Mouse (Mus musculus) myocyte (in vitro differentiated cells): ENCODE data around the gene Zswim5. TPM values are rescaled to one million over a fixed set of nuclear protein-coding genes. Genes with fewer than 3 reads are reported as not detected.

ENCODE experiments used
- H3K27me3 ChIP-seq: one replicate; pipeline ENCODE4 v1.6.1; 2011; ENCODE audit not compliant: control insufficient read depth, insufficient read depth, insufficient read length
- H3K36me3 ChIP-seq: one replicate; pipeline ENCODE4 v1.6.1; 2011; ENCODE audit not compliant: control insufficient read depth, insufficient read depth
- H3K4me2 ChIP-seq: one replicate; pipeline ENCODE4 v1.6.1; 2011; ENCODE audit warnings: low read depth, control low read depth
- H3K4me3 ChIP-seq: one replicate; pipeline ENCODE4 v1.5.1; 2011; ENCODE audit warnings: mild to moderate bottlenecking, control low read depth, moderate library complexity
- H3K79me2 ChIP-seq: one replicate; pipeline ENCODE4 v1.6.1; 2011; ENCODE audit not compliant: control insufficient read depth, insufficient read depth
- H3ac ChIP-seq: one replicate; pipeline ENCODE4 v1.6.1; 2011; ENCODE audit not compliant: control insufficient read depth, insufficient read length
- CEBPB ChIP-seq: IDR thresholded peaks from 2 replicates; pipeline ENCODE4 v1.6.1; 2011; ENCODE audit warnings: mild to moderate bottlenecking, moderate library complexity; ENCODE audit not compliant: poor library complexity, insufficient read depth, severe bottlenecking
- E2F4 ChIP-seq: IDR thresholded peaks from one replicate; pipeline ENCODE4 v1.6.1; 2011; ENCODE audit warnings: mild to moderate bottlenecking, control low read depth, moderate library complexity; ENCODE audit not compliant: insufficient read depth
- MAX ChIP-seq: IDR thresholded peaks from one replicate; pipeline ENCODE4 v1.6.1; 2011; ENCODE audit warnings: low read depth, mild to moderate bottlenecking, control low read depth
- MYOD1 ChIP-seq, 3 experiments: IDR thresholded peaks; one replicate each; pipeline ENCODE4 v1.6.1; 2011; ENCODE audit warnings: control low read depth in 2 of 3, low read depth in 2 of 3, mild to moderate bottlenecking in 2 of 3, moderate library complexity in 1 of 3; ENCODE audit not compliant: insufficient read length in 2 of 3, control insufficient read depth in 1 of 3
- MYOG ChIP-seq, 3 experiments: IDR thresholded peaks; one replicate each; pipeline ENCODE4 v1.6.1; 2011; ENCODE audit warnings: control low read depth in 2 of 3, low read depth in 2 of 3, mild to moderate bottlenecking in 2 of 3; ENCODE audit not compliant: insufficient read length in 2 of 3, control insufficient read depth in 1 of 3, insufficient read depth in 1 of 3
- POLR2A ChIP-seq: IDR thresholded peaks from one replicate; pipeline ENCODE4 v1.6.1; 2011; ENCODE audit warnings: low read depth, mild to moderate bottlenecking, control low read depth, moderate library complexity; ENCODE audit not compliant: insufficient read length
- POLR2AphosphoS2 ChIP-seq: IDR thresholded peaks from one replicate; pipeline ENCODE4 v1.6.1; 2011; ENCODE audit warnings: low read depth, control low read depth; ENCODE audit not compliant: insufficient read length
- REST ChIP-seq: IDR thresholded peaks from one replicate; pipeline ENCODE4 v1.6.1; 2011; ENCODE audit warnings: mild to moderate bottlenecking, control low read depth, moderate library complexity; ENCODE audit not compliant: insufficient read depth, insufficient read length
- SRF ChIP-seq: IDR thresholded peaks from one replicate; pipeline ENCODE4 v1.6.1; 2011; ENCODE audit warnings: low read depth; ENCODE audit not compliant: control insufficient read depth, insufficient read length
- TCF12 ChIP-seq: IDR thresholded peaks from one replicate; pipeline ENCODE4 v1.6.1; 2011; ENCODE audit warnings: mild to moderate bottlenecking, control low read depth; ENCODE audit not compliant: poor library complexity, insufficient read depth, severe bottlenecking
- TCF3 ChIP-seq: IDR thresholded peaks from one replicate; pipeline ENCODE4 v1.6.1; 2011; ENCODE audit warnings: low read depth, control low read depth; ENCODE audit not compliant: insufficient read length
- USF1 ChIP-seq: IDR thresholded peaks from one replicate; pipeline ENCODE4 v1.6.1; 2011; ENCODE audit warnings: low read depth, mild to moderate bottlenecking, control low read depth, moderate library complexity
- polyA plus RNA-seq: library from polyadenylated mRNA; unstranded; fragments of >200 nt; fragmentation: generic; extraction: Trizol; gene quantifications from one replicate; pipeline ENCODE4 v1.2.1, GENCODE M21; 2012; ENCODE audit warnings: missing spikeins

Zswim5 gene
- polyA plus RNA-seq, 1 experiment: not detected

GRCm38 (mm10) chr4:116944055-116944454, 66.9 kb downstream of the Zswim5 start:
- no peak overlapping the region for H3ac ChIP-seq
- TF ChIP-seq E2F4 (no peak), MYOD1 (IDR thresholded peaks at IDR 0.05; ENCODE audit: control insufficient read depth in 1 of 3, insufficient read length in 2 of 3, low read depth in 2 of 3) (no peak), REST (no peak), POLR2A (no peak), MAX (no peak), POLR2AphosphoS2 (no peak), TCF12 (no peak), TCF3 (no peak), SRF (no peak), CEBPB (no peak), USF1 (no peak), MYOG (IDR thresholded peaks at IDR 0.05; ENCODE audit: control insufficient read depth in 1 of 3, insufficient read depth in 1 of 3, insufficient read length in 2 of 3, low read depth in 2 of 3) (no peak)
- H3K4me2 ChIP-seq: no peak overlapping the region
- peaks cover 25% of the 10 kb centered on the region for H3K27me3 ChIP-seq
- H3K79me2 ChIP-seq: no peaks in the 10 kb centered on the region
- no peaks in the 10 kb centered on the region for H3K36me3 ChIP-seq
- no peak overlapping the region for H3K4me3 ChIP-seq

GRCm38 (mm10) chr4:116951642-116952041, 74.5 kb downstream of the Zswim5 start:
- H3ac ChIP-seq: no peak overlapping the region
- no peak for TF ChIP-seq MYOG (IDR thresholded peaks at IDR 0.05; ENCODE audit: control insufficient read depth in 1 of 3, insufficient read depth in 1 of 3, insufficient read length in 2 of 3, low read depth in 2 of 3)
- no peak for TF ChIP-seq REST
- TF ChIP-seq CEBPB: no peak
- TF ChIP-seq E2F4: no peak
- TF ChIP-seq MYOD1 (IDR thresholded peaks at IDR 0.05; ENCODE audit: control insufficient read depth in 1 of 3, insufficient read length in 2 of 3, low read depth in 2 of 3): no peak
- TF ChIP-seq MAX: no peak
- no peak for TF ChIP-seq USF1
- TF ChIP-seq POLR2AphosphoS2: no peak
- no peak for TF ChIP-seq SRF
- TF ChIP-seq TCF12: no peak
- no peak for TF ChIP-seq POLR2A
- no peak for TF ChIP-seq TCF3
- H3K79me2 ChIP-seq: no peaks in the 10 kb centered on the region
- no peak overlapping the region for H3K4me3 ChIP-seq
- H3K36me3 ChIP-seq: no peaks in the 10 kb centered on the region
- peaks cover 25% of the 10 kb centered on the region for H3K27me3 ChIP-seq
- no peak overlapping the region for H3K4me2 ChIP-seq

GRCm38 (mm10) chr4:116954951-116955350, 77.8 kb downstream of the Zswim5 start:
- no peak overlapping the region for H3ac ChIP-seq
- no peaks in the 10 kb centered on the region for H3K79me2 ChIP-seq
- H3K4me3 ChIP-seq: no peak overlapping the region
- TF ChIP-seq POLR2AphosphoS2 (no peak), CEBPB (no peak), MYOG (IDR thresholded peaks at IDR 0.05; ENCODE audit: control insufficient read depth in 1 of 3, insufficient read depth in 1 of 3, insufficient read length in 2 of 3, low read depth in 2 of 3) (no peak), REST (no peak), POLR2A (no peak), USF1 (no peak), SRF (no peak), TCF3 (no peak), TCF12 (no peak), MAX (no peak), E2F4 (no peak), MYOD1 (IDR thresholded peaks at IDR 0.05; ENCODE audit: control insufficient read depth in 1 of 3, insufficient read length in 2 of 3, low read depth in 2 of 3) (no peak)
- no peak overlapping the region for H3K4me2 ChIP-seq
- peaks cover 21% of the 10 kb centered on the region for H3K27me3 ChIP-seq
- no peaks in the 10 kb centered on the region for H3K36me3 ChIP-seq

GRCm38 (mm10) chr4:116976503-116976902, 99.3 kb downstream of the Zswim5 start:
- H3K27me3 ChIP-seq: peaks cover 52% of the 10 kb centered on the region
- no peak overlapping the region for H3ac ChIP-seq
- H3K4me2 ChIP-seq: no peak overlapping the region
- H3K79me2 ChIP-seq: no peaks in the 10 kb centered on the region
- TF ChIP-seq MYOG (IDR thresholded peaks at IDR 0.05; ENCODE audit: control insufficient read depth in 1 of 3, insufficient read depth in 1 of 3, insufficient read length in 2 of 3, low read depth in 2 of 3) (no peak), TCF3 (no peak), TCF12 (no peak), REST (no peak), E2F4 (no peak), POLR2AphosphoS2 (no peak), USF1 (no peak), CEBPB (no peak), POLR2A (no peak), SRF (no peak), MAX (no peak), MYOD1 (IDR thresholded peaks at IDR 0.05; ENCODE audit: control insufficient read depth in 1 of 3, insufficient read length in 2 of 3, low read depth in 2 of 3) (no peak)
- no peak overlapping the region for H3K4me3 ChIP-seq
- no peaks in the 10 kb centered on the region for H3K36me3 ChIP-seq
